Mouse (Mus musculus) urinary bladder, postnatal 4 days (tissue): ENCODE data around the gene Fgfr2.

Experiments
- DNase-seq, 2 experiments: peaks; one replicate each; pipeline ENCODE4 v3.0.0; 2021 to 2022; ENCODE audit warnings: low spot score in 2 of 2

Gene Fgfr2

DNA sequence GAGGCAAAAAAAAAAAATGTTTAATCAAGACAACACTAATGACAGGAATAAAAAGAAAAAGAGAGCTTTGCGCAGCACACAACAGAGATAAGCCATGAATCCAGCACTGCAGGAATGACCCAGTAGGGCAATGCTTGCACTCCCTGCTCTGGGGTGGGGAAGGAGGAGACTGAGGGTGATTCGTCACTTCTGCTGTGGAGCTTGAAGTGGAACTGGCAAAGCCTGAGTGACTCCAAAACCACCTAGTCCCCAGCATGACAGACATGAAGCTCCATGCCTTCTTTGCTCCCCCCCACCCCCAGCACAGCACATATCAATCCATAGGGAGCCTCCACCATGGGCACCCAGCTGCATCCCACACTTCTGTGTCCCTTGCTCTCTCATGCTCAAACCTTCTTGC lies 753.4 kb downstream of the Fgfr2 start:
- no peak for DNase-seq

DNA sequence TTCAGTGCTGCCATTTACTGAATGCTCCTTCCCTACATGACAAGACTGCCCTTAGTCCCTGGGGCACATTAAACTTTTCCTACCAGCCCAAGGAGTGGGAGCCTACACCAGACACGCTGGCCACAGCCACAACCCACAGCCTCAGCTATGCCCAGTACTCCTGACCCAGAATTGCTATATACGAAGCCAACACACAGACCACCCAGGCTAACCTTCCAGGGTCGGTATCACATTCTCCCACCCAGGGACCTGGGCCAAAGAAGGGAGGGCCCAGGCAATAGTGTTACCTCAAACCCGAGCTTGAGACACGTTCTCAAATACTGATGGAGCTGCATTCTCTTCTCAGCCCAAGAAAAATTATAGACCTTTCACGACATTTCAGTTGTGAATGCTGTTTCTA lies 754.3 kb downstream of the Fgfr2 start:
- DNase-seq: no peak

DNA sequence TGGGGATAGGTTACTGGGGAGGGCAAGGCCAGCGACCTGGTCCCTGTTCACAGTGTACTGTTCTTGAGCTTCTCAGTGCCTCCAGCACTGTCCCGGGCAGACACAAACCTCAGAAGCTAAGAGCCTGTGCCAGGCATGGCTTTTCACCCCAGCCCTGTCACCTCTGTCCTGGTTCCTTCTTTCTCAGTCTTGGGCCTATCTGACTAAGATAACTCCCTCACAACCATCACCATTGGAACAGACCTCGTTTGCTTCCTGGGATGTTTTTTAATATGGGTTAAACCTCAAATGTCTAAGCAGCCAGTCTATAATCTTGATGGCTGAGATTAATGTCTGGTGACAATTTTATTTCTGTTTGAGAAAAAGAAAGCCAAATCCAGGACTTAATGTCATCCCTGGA lies 755.8 kb downstream of the Fgfr2 start:
- no peak for DNase-seq

DNA sequence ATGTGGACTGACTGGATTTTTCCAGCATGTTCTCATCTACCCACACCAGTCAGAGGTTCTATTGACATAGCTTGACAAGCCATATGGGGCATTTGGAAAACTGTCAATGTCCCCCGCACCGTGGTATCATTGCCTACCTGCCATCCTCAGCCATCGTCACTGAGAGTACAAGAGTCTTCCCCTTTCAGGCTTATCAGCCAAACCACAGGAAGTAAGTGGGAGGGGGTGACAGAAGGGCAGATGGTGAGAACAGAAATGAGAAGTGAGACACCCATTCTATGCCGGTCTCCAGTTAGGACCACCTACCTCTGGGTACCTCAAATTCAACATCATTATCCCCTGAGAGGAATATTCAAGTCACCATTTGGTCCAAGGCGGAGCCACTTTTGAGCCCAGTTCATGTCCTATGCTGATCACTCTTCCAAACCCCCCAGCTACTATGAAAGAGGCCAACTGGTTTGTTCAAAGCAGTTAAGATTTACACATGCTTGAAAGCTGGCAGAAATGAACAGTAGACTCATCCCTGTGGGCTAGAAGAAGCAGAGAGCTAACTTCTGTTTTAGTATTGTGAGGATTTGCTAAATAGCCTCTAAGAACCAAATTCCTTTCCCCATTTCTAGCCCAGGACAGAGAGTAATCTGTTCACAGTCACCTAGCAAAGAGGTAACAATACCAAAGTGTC lies 757.3 kb downstream of the Fgfr2 start:
- no peak for DNase-seq

DNA sequence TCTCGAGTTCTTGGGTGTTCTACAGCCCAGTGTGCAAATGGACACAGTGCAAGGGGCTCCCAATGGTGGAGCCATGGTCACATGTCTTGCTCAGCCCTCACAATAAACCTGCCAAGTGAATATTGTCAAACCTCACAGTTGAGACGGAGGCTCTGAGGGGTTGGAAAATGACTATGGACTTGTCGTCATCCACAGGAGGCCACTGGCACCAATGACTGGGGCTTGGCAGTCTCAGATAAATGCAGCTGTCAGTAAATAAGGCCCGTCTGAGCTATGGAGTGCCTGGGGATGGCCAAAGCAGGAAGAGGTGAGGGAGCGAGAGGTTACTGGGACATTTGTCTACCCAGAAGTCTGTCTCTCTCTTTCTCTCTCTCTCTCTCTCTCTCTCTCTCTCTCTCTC lies 758.0 kb downstream of the Fgfr2 start:
- no peak for DNase-seq

DNA sequence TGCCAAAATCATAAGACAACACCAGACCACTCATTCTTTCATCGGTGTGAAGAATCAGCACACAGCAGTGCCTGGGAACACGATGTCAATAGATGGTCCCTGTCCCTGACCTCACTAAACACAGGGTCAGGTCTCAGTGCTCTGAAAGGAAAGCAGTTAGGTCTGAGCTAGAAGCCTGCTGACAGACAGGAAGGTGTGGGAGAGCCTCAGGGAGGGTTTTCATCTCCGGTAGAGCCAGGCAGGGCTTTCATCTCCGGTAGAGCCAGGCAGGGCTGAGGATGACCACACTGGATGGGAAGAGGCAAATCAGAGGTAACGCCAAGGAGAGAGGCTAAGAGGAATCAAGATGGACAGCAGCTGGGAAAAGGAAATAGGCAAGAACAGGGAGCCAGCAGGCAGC lies 758.6 kb downstream of the Fgfr2 start:
- DNase-seq: no peak

DNA sequence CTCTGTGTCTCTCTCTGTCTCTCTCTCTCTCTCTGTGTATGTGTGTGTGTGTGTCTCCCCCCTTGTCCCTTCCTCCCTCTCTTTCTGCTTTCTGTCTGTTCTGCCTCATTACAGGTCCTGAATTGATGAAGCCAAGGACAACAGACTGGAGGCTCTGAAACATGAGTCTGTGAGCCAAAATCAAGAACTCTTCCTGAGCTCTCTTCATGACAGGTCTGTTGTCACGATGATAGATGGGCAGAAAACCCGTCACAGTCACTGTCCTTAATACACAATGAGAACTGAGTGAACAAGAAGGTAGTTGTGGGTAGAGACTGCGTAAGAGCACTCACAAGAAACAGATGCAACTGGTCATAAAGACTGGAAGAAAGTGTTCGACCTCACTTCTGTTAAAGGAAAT lies 762.8 kb downstream of the Fgfr2 start:
- no peak for DNase-seq

DNA sequence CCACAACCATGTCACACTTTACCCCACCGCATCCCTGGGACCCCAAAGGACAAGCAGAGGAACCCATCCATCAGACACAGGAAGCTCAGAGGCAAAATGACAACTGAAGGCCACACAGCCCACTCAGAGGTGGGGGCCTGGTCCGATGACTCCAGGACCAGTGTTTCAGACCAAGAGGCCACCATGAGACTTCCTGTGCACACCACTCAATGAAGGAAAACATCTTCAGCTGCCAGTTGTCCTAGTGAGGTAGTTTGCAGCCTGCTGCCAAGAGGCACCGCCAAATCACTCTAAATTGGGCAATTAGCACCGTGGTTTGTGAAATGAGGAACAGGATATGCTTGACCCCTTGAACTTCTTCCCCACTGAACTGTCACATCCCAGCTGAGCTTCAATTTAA lies 764.4 kb downstream of the Fgfr2 start:
- DNase-seq: no peak

DNA sequence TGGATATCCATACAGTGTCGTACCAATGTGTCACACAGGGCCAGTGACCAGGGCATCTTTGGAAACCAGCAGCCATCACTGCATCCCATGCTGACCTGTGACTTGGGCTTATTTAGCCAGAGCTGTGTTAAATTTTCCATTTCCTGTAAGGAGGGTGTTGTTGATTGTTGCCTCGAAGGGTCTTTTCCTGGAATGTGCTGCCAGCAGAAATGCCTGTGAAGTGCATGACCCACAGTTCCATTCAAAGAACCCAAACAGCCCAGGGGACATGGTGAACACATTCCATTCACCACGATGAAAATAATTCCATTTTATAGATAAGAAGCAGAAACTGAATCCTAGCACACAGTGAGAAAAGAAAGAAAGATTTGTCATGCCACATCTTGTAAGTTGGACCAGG lies 764.9 kb downstream of the Fgfr2 start:
- DNase-seq: no peak

DNA sequence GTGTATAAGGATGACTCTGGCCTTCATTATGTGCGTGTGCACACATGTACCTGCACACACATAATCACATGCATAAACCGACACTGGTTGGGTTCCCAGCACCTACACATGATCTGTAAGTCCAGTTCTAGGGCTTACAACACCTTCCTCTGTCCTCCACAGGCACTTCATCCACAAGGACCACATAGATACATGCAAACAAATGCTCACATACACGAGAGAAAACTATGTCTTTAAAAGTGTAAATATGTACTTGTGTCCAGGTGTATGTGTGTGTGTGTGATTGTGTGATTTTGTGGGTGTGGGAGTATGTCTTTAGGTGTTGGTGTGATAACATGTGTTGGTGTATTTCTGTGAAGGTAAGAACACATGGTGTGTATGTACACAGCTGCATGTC lies 765.3 kb downstream of the Fgfr2 start:
- no peak for DNase-seq

DNA sequence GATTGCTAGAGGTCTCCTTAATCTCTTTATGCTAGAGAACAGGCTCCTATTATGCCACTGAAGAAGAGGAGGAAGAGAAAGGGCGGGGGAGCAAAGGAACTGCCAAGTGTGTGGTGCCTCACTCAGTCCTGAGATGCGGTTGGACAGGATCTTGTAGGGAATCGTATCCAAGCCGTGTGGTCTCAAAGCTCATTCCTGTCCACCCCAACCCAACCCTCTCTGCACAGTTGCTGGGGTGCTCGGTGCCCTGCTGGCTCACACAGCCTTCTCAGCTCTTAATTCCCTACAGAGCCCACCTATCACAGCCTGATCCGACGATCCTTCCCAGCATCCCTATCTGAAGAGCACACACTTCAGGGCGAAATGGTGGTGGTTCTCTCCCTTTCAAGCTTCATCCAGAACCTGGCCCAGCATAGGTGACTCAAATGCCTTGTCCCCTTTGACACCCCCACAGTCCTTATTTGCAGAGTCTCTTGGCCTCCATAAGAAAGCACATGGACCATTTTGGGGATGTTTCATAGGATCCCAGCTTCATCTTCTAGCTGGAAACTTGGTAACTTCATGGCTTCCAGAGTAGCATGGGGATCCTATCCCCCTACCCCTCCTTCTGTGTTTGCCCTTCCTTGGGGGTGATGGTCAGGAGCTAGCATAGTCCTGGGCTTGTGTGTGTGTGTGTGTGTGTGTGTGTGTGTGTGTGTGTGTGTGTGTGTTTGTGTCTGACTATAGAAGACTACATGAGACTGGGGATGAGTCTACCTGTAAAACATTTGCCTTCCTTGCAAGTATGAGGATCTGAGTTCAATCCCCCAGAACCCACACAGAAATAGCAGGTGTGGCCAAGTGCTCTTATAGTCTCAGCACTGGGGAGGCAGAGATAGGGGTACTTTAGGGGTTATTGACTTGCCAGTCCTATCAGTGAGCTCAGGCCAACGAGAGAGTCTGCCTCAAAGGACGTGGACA lies 766.0 kb downstream of the Fgfr2 start:
- no peak for DNase-seq

DNA sequence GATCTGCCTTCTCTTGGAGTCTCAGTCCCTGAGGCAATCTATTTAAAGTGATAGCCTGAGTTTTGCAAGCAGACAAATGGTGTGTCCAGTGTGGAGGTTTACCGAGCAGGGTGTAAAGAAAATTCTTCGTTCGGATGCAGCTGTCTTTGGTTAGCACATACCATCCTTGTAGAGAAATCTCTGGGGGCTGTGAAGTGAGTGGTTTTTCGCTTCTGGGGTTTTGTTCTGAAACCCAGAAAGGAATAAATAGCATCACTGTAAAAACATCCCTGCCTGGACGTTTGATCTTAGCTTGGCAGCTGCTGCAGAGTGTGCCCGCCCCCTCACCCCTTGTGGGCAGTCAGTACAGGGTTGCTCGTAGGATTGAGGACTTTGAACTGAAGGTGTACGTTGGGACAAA lies 767.0 kb downstream of the Fgfr2 start:
- no peak for DNase-seq

DNA sequence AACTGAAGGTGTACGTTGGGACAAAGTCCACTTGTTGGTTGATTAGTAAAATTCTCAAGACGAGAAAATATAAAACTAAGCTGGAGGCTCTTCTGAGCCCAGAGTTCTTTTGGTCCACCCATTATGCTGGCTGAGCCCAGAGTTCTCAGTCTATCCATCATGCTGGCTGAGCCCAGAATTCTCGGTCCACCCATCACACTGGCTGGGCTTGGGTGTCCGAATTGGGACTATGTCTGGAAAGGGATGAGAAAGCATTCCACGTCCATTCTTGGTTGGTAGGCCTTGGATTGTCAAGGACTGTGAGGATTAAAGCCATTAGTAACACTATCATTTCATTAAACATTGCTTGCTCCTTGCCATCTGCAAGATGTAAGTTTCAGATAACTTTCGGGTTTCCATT lies 767.4 kb downstream of the Fgfr2 start:
- DNase-seq: no peak

DNA sequence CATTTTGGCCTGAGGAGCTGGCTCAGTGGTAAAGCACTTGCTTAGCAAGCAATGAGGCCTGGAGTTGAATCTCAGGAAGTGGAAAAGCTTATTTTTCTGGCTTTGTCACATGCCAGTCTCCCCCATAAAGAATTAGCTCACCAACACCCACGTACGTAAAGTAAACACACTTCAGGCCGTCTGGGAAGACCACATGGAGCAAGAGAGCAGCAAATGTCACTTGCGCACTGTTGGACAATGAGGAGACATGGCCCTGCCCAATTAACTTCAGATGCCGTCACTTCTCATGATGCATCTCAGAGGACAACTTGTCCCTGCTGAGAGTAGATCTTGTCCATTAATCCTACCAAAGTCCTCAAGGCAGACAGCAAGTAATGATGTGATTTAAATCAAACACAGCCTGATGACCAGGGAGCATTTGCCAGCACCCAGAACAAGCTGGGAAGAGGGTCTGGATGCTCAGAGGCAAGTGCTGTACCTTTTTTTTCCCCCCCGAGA lies 774.0 kb downstream of the Fgfr2 start:
- no peak for DNase-seq

DNA sequence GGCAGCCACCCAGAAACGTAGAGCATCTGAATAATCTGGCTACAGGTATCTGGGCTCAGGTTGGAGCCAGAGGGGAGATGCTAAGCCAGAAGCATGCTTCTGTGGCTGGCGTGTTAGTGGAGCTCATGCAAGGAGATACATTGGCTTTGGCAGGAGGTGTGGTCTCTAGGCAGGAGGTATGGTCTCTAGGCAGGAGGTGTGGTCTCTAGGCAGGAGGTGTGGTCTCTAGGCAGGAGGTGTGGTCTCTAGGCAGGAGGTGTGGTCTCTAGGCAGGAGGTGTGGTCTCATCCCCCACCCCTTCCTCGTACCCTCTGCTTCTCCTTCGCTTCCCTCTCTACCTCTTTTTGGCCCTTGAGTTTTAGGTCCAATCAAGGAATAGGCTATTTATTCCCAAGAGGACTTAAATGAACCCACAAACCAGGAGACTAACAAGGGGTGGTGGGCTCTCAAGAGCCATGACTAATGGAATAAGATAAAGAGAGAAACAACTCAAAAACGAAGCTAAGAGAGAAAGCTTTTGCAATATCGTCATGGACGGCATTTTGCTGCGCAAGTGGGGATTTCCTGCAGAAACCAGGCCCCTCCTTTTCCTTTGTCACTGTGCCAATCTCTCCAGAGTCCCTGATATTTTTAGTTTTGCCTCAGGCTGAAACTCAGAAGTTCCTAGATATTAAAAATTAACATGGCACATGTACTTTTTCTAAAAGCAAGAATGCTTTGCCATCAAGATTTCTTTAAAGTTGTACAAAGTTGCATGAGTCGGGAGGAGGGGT lies 775.7 kb downstream of the Fgfr2 start:
- no peak for DNase-seq

DNA sequence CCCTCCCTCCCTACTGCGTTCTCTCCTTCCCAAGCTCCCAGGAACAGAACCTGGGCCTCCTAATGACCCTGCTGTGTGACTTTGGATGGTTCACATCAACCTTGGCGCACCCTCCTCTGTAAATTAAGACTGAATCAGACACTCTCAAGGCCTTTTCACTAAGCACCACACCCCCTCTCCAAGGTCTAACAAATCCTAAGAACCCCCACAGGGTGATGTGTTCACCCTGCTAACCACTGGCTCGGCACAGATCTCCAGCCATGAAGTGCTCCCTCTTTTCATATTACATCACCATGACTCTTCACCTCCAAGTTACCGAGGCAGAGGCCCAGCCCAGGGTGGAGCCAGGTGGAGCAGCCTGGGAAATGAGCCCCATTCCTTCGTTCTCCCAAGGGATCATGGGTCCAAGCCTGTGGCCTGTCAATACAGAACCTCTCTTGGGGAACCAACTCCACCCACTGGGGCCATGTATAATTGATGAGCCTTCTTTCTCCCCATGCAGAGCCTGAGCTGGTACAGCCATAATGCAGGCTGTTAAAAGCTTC lies 777.6 kb downstream of the Fgfr2 start:
- DNase-seq: no peak

DNA sequence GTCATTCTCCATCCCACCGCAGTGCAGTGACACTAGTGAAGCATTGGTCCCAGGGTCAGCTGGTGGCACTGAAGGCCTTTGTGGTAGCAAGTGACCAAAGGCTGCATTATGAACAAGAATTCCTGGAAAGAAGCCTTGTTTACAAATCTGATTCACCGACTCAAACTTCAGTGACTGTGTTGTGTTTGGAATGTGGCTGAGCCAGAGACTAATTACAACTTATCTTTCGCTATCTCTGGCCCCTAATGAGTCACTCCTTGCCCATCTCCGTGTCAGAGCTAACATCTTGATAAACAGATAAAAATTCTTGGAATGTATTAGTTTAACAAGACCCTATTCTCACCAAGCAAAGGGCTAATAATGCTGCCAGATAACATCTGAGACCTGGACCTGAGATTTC lies 778.5 kb downstream of the Fgfr2 start:
- DNase-seq: no peak

DNA sequence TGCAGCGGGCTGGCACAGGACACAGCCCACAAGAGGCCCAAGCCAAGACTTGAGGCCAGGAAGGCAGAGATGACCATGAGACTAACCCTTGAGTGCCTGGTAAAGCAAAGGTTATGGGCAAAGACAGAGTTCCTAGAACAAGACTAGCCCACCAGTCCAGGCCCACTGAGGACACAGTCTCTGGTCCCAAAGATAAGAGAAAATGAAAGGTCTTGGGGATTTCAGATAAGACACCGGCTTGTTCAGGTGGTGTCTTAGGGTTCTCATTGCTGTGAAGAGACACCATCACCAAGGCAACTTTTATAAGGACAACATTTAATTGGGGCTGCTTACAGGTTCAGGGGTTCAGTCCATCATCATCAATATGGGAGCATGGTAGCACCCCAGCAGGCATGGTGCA lies 779.2 kb downstream of the Fgfr2 start:
- no peak for DNase-seq

DNA sequence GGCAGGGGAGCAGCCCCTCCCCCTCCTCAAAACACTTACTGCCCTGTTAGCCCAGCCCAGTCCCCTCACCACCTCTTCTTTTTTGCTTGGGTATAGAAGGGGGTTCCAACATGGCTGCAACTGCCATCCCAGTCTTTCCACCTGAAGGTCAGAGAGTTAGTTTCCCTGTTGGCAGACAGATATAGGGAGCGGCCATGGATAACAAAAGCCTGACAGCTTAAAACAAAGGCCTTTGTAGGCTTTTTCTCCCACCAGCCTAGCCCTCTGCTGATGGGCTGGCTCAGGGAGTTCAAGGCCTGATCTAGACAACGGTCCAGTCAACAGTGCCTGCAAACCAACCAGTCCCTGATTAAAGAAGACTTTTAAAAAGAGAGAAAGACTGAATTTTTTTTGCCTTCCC lies 780.0 kb downstream of the Fgfr2 start:
- DNase-seq: no peak

DNA sequence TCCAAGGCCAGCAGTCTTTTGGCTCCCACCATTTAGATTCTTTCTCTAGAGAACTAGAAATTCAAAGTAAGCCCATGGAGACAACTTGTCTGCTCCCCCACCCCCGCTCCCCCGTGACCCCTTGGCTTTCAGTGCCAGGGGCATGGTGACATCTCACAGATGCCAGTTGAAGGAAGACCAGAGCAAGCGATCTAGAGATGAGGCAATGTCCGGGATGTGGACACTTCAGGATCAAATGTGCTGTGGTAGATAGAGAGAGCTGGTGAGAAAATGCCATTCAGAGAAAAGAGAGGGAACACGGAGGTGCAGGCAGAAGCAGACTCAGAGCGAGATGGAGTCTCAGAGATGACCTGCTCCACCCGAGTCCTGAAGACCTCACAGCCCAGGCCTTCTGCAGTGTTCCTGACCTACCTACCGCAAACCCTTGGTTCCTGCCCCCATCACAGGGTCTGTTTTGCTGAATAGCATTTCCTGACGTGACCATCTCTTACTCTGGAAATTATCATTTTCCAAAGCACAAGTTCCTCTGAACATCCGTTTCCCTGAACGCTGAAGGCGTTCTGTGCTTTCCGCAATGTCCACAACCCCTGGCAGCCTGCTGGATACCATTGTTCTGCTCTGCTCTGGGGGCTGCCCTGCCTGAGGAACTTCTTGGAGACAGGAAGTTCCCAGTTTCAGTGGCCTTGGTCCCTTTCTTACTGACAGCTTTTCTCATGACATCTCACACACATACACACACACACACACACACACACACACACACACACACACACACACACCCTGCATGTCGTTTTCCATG lies 783.9 kb downstream of the Fgfr2 start:
- DNase-seq: no peak

DNA sequence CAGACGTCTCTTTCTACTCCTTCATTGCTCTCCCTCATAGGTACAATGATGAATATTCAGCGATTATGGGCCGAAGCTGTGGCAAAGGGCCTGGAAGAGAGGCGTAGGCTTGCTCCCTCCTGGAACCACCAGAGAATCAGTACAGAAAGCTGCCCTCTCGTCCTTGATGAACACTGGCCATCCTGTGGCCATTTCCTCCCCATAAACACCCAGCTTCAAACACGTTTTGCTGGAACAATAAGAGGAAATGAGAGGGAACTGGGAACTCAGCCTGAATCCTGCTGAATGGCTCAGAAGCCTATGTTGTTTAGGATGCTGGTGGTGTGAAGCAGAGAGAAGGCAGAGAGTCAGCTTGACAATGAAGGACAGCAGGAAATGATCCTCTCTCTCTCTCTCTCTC lies 784.8 kb downstream of the Fgfr2 start:
- no peak for DNase-seq
